Mouse (Mus musculus) erythroblast, embryonic 14.5 days (primary cell): ENCODE results near the gene Nudt16l1.

Source experiments
- GATA1 ChIP-seq: IDR thresholded peaks from 2 replicates; pipeline ENCODE4 v1.6.1; 2012; ENCODE audit warnings: low read length, inconsistent platforms, mixed read lengths
- TAL1 ChIP-seq: IDR thresholded peaks from 3 replicates; pipeline ENCODE4 v1.6.1; 2012; ENCODE audit warnings: low read length, inconsistent platforms, mixed read lengths

GRCm38 (mm10) chr16:4927967-4928366 is 10.6 kb upstream of the Nudt16l1 start:
- no peak for TF ChIP-seq GATA1
- no peak for TF ChIP-seq TAL1
